Mouse (Mus musculus) intestine, postnatal 0 days (tissue): ENCODE data around the gene Otud7b. TPM values are rescaled to one million over a fixed set of nuclear protein-coding genes. Genes with fewer than 3 reads are reported as not detected.
A peak's percentile ranks its signal among the peaks of the same experiment; 100 is the strongest.

Experiments
- ATAC-seq: fragments of 200-750 bp; cut with Nextera tagmentation; 2 replicates; pipeline ENCODE4 v1.8.0; 2017; ENCODE audit warnings: mild to moderate bottlenecking, moderate TSS enrichment, moderate library complexity
- H3K27ac ChIP-seq: fragments of 300-500 bp; sonication (generic); 2 replicates; pipeline ENCODE4 v1.5.1; 2014; ENCODE audit warnings: mild to moderate bottlenecking, low read depth, low read length, moderate library complexity
- H3K27me3 ChIP-seq: fragments of 300-500 bp; sonication (generic); replicated peaks from 2 replicates; pipeline ENCODE4 v1.6.1; 2014; ENCODE audit warnings: low read length, mixed read lengths; ENCODE audit not compliant: control insufficient read depth, insufficient read depth
- H3K36me3 ChIP-seq: fragments of 300-500 bp; sonication (generic); 2 replicates; pipeline ENCODE4 v1.6.1; 2014; ENCODE audit warnings: mild to moderate bottlenecking, moderate library complexity; ENCODE audit not compliant: control insufficient read depth, insufficient read depth
- H3K4me1 ChIP-seq: fragments of 300-500 bp; sonication (generic); replicated peaks from 2 replicates; pipeline ENCODE4 v1.6.1; 2014; ENCODE audit warnings: antibody characterized with exemption, low read length, mixed read lengths; ENCODE audit not compliant: control insufficient read depth, insufficient read depth
- H3K4me2 ChIP-seq: fragments of 300-500 bp; sonication (generic); replicated peaks from 2 replicates; pipeline ENCODE4 v1.6.1; 2014; ENCODE audit warnings: low read depth, mild to moderate bottlenecking, moderate library complexity
- H3K4me3 ChIP-seq: fragments of 300-500 bp; sonication (generic); 2 replicates; pipeline ENCODE4 v1.5.1; 2014; ENCODE audit warnings: low read depth, low read length
- H3K9ac ChIP-seq: fragments of 300-500 bp; sonication (generic); 2 replicates; pipeline ENCODE4 v1.6.1; 2014; ENCODE audit warnings: mild to moderate bottlenecking, low read depth, low read length
- H3K9me3 ChIP-seq: fragments of 300-500 bp; sonication (generic); 2 replicates; pipeline ENCODE4 v1.6.1; 2016; ENCODE audit warnings: mixed run types; ENCODE audit not compliant: control insufficient read depth
- CTCF ChIP-seq: sonication (generic); IDR thresholded peaks from 2 replicates; pipeline ENCODE4 v1.5.1; 2016; ENCODE audit warnings: low read depth, mild to moderate bottlenecking, control low read depth, antibody characterized with exemption, moderate library complexity
- whole genome bisulfite sequencing: fragments of 180-500 bp; shearing (Covaris S2); extraction: QIAGEN DNeasy Blood & Tissue Kit; methylation state at CpG from one replicate; pipeline ENCODE4 v1.1.7; 2014; 5-methylcytosine and 5-hydroxymethylcytosine counted together
- polyA plus RNA-seq: library from polyadenylated mRNA; unstranded; fragments of >200 nt; fragmentation: Nextera tagmentation; extraction: Ambion mirVana; gene quantifications from 2 replicates; pipeline ENCODE4 v1.2.1, GENCODE M21; 2015

Gene Otud7b
- polyA plus RNA-seq, 1 experiment from 2014 or later = 16.6 TPM

GRCm38 (mm10) chr3:96063299-96063698 lies 41.0 kb upstream of the Otud7b start:
- no peak for ATAC-seq
- 73% methylated on average over 2 of the region's 2 CpGs for WGBS
- no peaks in the 10 kb centered on the region for H3K36me3 ChIP-seq
- no peaks in the 10 kb centered on the region for H3K9me3 ChIP-seq
- H3K27me3 ChIP-seq = no peaks in the 10 kb centered on the region
- H3K4me3 ChIP-seq = no peak overlapping the region
- no peak for TF ChIP-seq CTCF
- no peak overlapping the region for H3K9ac ChIP-seq
- H3K27ac ChIP-seq = no peak overlapping the region
- H3K4me1 ChIP-seq = peaks cover 6% of the 10 kb centered on the region; the same call in 1 of the 2 replicates
- H3K4me2 ChIP-seq = no peak overlapping the region

GRCm38 (mm10) chr3:96064217-96064616 lies 40.1 kb upstream of the Otud7b start:
- no peaks in the 10 kb centered on the region for H3K9me3 ChIP-seq
- H3K4me2 ChIP-seq = no peak overlapping the region
- ATAC-seq = no peak
- no peaks in the 10 kb centered on the region for H3K36me3 ChIP-seq
- H3K4me1 ChIP-seq = no peaks in the 10 kb centered on the region
- no peak overlapping the region for H3K9ac ChIP-seq
- TF ChIP-seq CTCF = no peak
- H3K27me3 ChIP-seq = no peaks in the 10 kb centered on the region
- H3K27ac ChIP-seq = no peak overlapping the region
- WGBS = 88% methylated on average over 3 of the region's 3 CpGs
- no peak overlapping the region for H3K4me3 ChIP-seq

- WGBS = 38% methylated on average over 4 of the region's 4 CpGs
- no peak overlapping the region for H3K27ac ChIP-seq
- no peak overlapping the region for H3K4me2 ChIP-seq
- no peaks in the 10 kb centered on the region for H3K27me3 ChIP-seq
- H3K4me1 ChIP-seq = no peaks in the 10 kb centered on the region
- no peak for TF ChIP-seq CTCF
- H3K36me3 ChIP-seq = no peaks in the 10 kb centered on the region
- no peak overlapping the region for H3K4me3 ChIP-seq
- ATAC-seq = no peak
- H3K9me3 ChIP-seq = no peaks in the 10 kb centered on the region
- no peak overlapping the region for H3K9ac ChIP-seq
These were observed 39.2 kb upstream of the Otud7b start for GRCm38 (mm10) chr3:96065147-96065546.

- 0 out of 2 replicates have a peak, but pooled peaks have one; percentile 8 for ATAC-seq
- no peak overlapping the region for H3K9ac ChIP-seq
- no peaks in the 10 kb centered on the region for H3K9me3 ChIP-seq
- H3K4me3 ChIP-seq = no peak overlapping the region
- no peaks in the 10 kb centered on the region for H3K4me1 ChIP-seq
- H3K27ac ChIP-seq = no peak overlapping the region
- no peaks in the 10 kb centered on the region for H3K27me3 ChIP-seq
- peak; percentile 77 for TF ChIP-seq CTCF
- WGBS = 34% methylated on average over 20 of the region's 20 CpGs
- peak overlapping the region; percentile 46 for H3K4me2 ChIP-seq
- H3K36me3 ChIP-seq = no peaks in the 10 kb centered on the region
These were observed 38.5 kb upstream of the Otud7b start for GRCm38 (mm10) chr3:96065754-96066375.

GRCm38 (mm10) chr3:96066741-96067140 lies 37.6 kb upstream of the Otud7b start:
- WGBS = 70% methylated on average over 5 of the region's 5 CpGs
- H3K27ac ChIP-seq = no peak overlapping the region

GRCm38 (mm10) chr3:96069046-96069445 lies 35.3 kb upstream of the Otud7b start:
- TF ChIP-seq CTCF = no peak
- 97% methylated on average over 6 of the region's 6 CpGs for WGBS
- Histone ChIP-seq H3K27me3 (no peaks in the 10 kb centered on the region), H3K4me3 (no peak overlapping the region), H3K27ac (no peak overlapping the region), H3K9me3 (no peaks in the 10 kb centered on the region), H3K36me3 (no peaks in the 10 kb centered on the region), H3K4me1 (no peaks in the 10 kb centered on the region), H3K4me2 (no peak overlapping the region), H3K9ac (no peak overlapping the region)
- no peak for ATAC-seq

More at GRCm38 (mm10) chr3:96066741-96067140, 37.6 kb upstream of the Otud7b start:
- H3K4me2 ChIP-seq = no peak overlapping the region
- H3K9me3 ChIP-seq = no peaks in the 10 kb centered on the region
- ATAC-seq = no peak
- no peaks in the 10 kb centered on the region for H3K4me1 ChIP-seq
- H3K27me3 ChIP-seq = no peaks in the 10 kb centered on the region
- no peaks in the 10 kb centered on the region for H3K36me3 ChIP-seq
- no peak overlapping the region for H3K4me3 ChIP-seq
- no peak overlapping the region for H3K9ac ChIP-seq
- TF ChIP-seq CTCF = no peak

- TF ChIP-seq CTCF = peak; percentile 33
- Histone ChIP-seq H3K9me3 (no peaks in the 10 kb centered on the region), H3K4me1 (no peaks in the 10 kb centered on the region), H3K27me3 (no peaks in the 10 kb centered on the region), H3K27ac (no peak overlapping the region), H3K4me2 (no peak overlapping the region), H3K4me3 (no peak overlapping the region), H3K36me3 (no peaks in the 10 kb centered on the region), H3K9ac (no peak overlapping the region)
- 51% methylated on average over 1 of the region's 1 CpGs for WGBS
- no peak for ATAC-seq
These were observed 34.8 kb upstream of the Otud7b start for GRCm38 (mm10) chr3:96069542-96069941.
